In genomic region chr5:125612460-125612859, GRCm38 (mm10) we compare ENCODE assay signal across 20 mouse cellular contexts.
DNase-seq lines count a peak whose midpoint lies in the region; ATAC-seq and TF ChIP-seq lines count a peak whose summit lies in the region.
"Had no signal": no experiment of that assay in that cellular context is flagged by ENCODE, and none has a peak within 500 bp of the region (broad histone marks: within the 10 kb centered on the region; RNA-seq: fewer than 3 reads in every experiment).

No protein-coding gene starts in this region.

- H3K4me2 ChIP-seq in forebrain, embryonic 13.5 days = no peak overlapping the region
- H3K4me2 ChIP-seq in forebrain, postnatal 0 days (ENCODE audit: low read depth) = no peak overlapping the region
- H3K4me2 ChIP-seq: embryonic facial prominence, embryonic 13.5 days; heart, embryonic 11.5 days; heart, embryonic 15.5 days; hindbrain, embryonic 14.5 days had no signal

- no peaks in the 10 kb centered on the region; the same call in 1 of the 2 replicates for H3K36me3 ChIP-seq in forebrain, embryonic 13.5 days (ENCODE audit: poor library complexity, severe bottlenecking)
- H3K36me3 ChIP-seq in forebrain, embryonic 10.5 days (replicated peaks) = no peaks in the 10 kb centered on the region
- H3K36me3 ChIP-seq in forebrain, postnatal 0 days (ENCODE audit: insufficient read depth) = no peaks in the 10 kb centered on the region
- H3K36me3 ChIP-seq: embryonic facial prominence, embryonic 13.5 days; heart, embryonic 15.5 days had no signal

- H3K9me3 ChIP-seq in forebrain, embryonic 13.5 days (replicated peaks) = peaks cover 22% of the 10 kb centered on the region
- H3K9me3 ChIP-seq in forebrain, embryonic 10.5 days = peaks cover 29% of the 10 kb centered on the region; the same call in 1 of the 2 replicates
- H3K9me3 ChIP-seq in forebrain, postnatal 0 days (ENCODE audit: low read length) = no peaks in the 10 kb centered on the region

- no peak for TF ChIP-seq POLR2A in brain, embryonic 14.5 days (IDR thresholded peaks at IDR 0.05; ENCODE audit: borderline replicate concordance, extremely low read depth, insufficient read depth, insufficient read length, poor library complexity, severe bottlenecking)

- H3K27me3 ChIP-seq in forebrain, embryonic 13.5 days = no peaks in the 10 kb centered on the region
- H3K27me3 ChIP-seq in forebrain, embryonic 10.5 days (ENCODE audit: poor library complexity, severe bottlenecking) = no peaks in the 10 kb centered on the region
- no peaks in the 10 kb centered on the region for H3K27me3 ChIP-seq in forebrain, postnatal 0 days (ENCODE audit: insufficient read depth, low read length)
- H3K27me3 ChIP-seq: CH12.LX; heart, embryonic 15.5 days had no signal

- 73% methylated on average over 7 of the region's 7 CpGs for WGBS in forebrain, embryonic 13.5 days
- WGBS in forebrain, embryonic 10.5 days = 94% methylated on average over 7 of the region's 7 CpGs
- WGBS in forebrain, postnatal 0 days = 50% methylated on average over 7 of the region's 7 CpGs

- DNase-seq in forebrain, embryonic 10.5 days (ENCODE audit: extremely low spot score, low spot score) = no peak
- DNase-seq in layer of hippocampus, adult 2 months (ENCODE audit: low spot score in 2 of 2) = no peak
- DNase-seq in layer of hippocampus, postnatal 25 days (ENCODE audit: extremely low spot score in 1 of 2, low spot score in 1 of 2) = no peak
- peak; percentile 88 for DNase-seq in brain, embryonic 14.5 days (ENCODE audit: low read depth)
- peak; percentile 27 for DNase-seq in forebrain, postnatal 0 days
- DNase-seq: adrenal gland, postnatal 14 days; cerebellum, adult 18-20 months; cerebellum, postnatal 36 days; gastrocnemius, postnatal 10 days; heart, adult 2 months; heart, postnatal 14 days had no signal

- peak; percentile 76; the same call in 1 of the 2 replicates for ATAC-seq in forebrain, embryonic 13.5 days
- ATAC-seq in forebrain, postnatal 0 days = no peak
- ATAC-seq: activated CD4-positive, CD25-positive, alpha-beta regulatory T cell, adult 4 months; intestine, embryonic 16.5 days; Patski had no signal

- no peak overlapping the region for H3K9ac ChIP-seq in forebrain, embryonic 13.5 days
- no peak overlapping the region for H3K9ac ChIP-seq in forebrain, postnatal 0 days
- H3K9ac ChIP-seq: embryonic facial prominence, embryonic 13.5 days; heart, embryonic 15.5 days; hindbrain, embryonic 14.5 days had no signal

- H3K4me3 ChIP-seq in forebrain, embryonic 13.5 days = no peak overlapping the region
- no peak overlapping the region for H3K4me3 ChIP-seq in forebrain, embryonic 10.5 days
- H3K4me3 ChIP-seq in layer of hippocampus, adult 2 months = no peak overlapping the region
- no peak overlapping the region for H3K4me3 ChIP-seq in forebrain, postnatal 0 days (ENCODE audit: low read depth, low read length)
- H3K4me3 ChIP-seq: embryonic facial prominence, embryonic 13.5 days; heart, adult 2 months; heart, embryonic 15.5 days had no signal

- no peaks in the 10 kb centered on the region for H3K4me1 ChIP-seq in forebrain, embryonic 13.5 days
- H3K4me1 ChIP-seq in forebrain, embryonic 10.5 days = no peaks in the 10 kb centered on the region
- H3K4me1 ChIP-seq in forebrain, postnatal 0 days (ENCODE audit: insufficient read depth) = no peaks in the 10 kb centered on the region
- H3K4me1 ChIP-seq: embryonic facial prominence, embryonic 13.5 days; heart, embryonic 15.5 days had no signal

- H3K27ac ChIP-seq in forebrain, embryonic 13.5 days = no peak overlapping the region
- no peak overlapping the region for H3K27ac ChIP-seq in forebrain, embryonic 10.5 days
- H3K27ac ChIP-seq in layer of hippocampus, adult 2 months = peak overlapping the region; percentile 72
- H3K27ac ChIP-seq in forebrain, postnatal 0 days (ENCODE audit: low read depth, low read length) = no peak overlapping the region
- H3K27ac ChIP-seq: embryonic facial prominence, embryonic 13.5 days; heart, adult 2 months; heart, embryonic 15.5 days; hindbrain, embryonic 14.5 days had no signal

- no peak for TF ChIP-seq CTCF in layer of hippocampus, adult 2 months (conservative IDR thresholded peaks at IDR 0.05)
- no peak for TF ChIP-seq CTCF in brain, embryonic 14.5 days (IDR thresholded peaks at IDR 0.05; ENCODE audit: borderline replicate concordance, extremely low read depth, insufficient read depth, insufficient read length)
- no peak for TF ChIP-seq CTCF in forebrain, postnatal 0 days (IDR thresholded peaks at IDR 0.05; ENCODE audit: low read depth)

Comparison
In these comparisons a context has a peak if more than half of its experiments do, and no peak if none do; other contexts are left out.
1. DNase-seq: peak in brain, embryonic 14.5 days (single experiment) and forebrain, postnatal 0 days (single experiment); none in forebrain, embryonic 10.5 days (single experiment), layer of hippocampus, adult 2 months (0 of 2) and layer of hippocampus, postnatal 25 days (0 of 2).